Mouse (Mus musculus): Measurements from ENCODE around the gene Fbn1. TPM values are rescaled to one million over a fixed set of nuclear protein-coding genes. Genes with fewer than 3 reads are reported as not detected.

Gene Fbn1
- polyA plus RNA-seq, 1 experiment, result 6.5 TPM

DNA sequence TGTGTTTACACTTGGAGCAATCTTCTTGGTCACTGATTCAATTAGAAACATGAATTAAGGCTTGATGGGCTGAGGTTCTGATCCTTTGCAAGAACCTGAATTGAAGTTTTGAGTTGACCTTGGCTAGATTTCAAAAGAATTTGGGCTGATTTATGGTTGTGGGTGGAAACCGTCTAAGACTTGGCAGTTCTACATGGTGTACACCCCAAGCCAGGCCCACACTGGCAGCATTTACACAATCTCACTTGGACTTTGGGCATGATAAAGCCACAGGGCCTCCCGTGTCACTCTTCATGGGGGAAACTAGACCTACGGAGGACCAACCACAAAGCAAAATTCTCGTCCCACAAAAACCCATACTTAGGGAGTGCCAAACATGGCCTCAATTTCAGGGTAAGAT is 146.1 kb downstream of the Fbn1 start:
- Histone ChIP-seq H3K27ac (ENCODE audit: insufficient read depth, low read depth, low read length) (no peak overlapping the region), H3K4me3 (ENCODE audit: insufficient read depth, low read depth, low read length) (no peak overlapping the region), H3K36me3 (ENCODE audit: control insufficient read depth, insufficient read depth, low read length) (no peaks in the 10 kb centered on the region), H3K4me1 (ENCODE audit: control insufficient read depth, insufficient read depth, low read length) (no peaks in the 10 kb centered on the region), H3K27me3 (replicated peaks; ENCODE audit: control insufficient read depth, insufficient read depth, low read length) (no peaks in the 10 kb centered on the region)
- TF ChIP-seq POLR2A (IDR thresholded peaks at IDR 0.05; ENCODE audit: low read depth, low read length), result no peak
- no peak for TF ChIP-seq CTCF (conservative IDR thresholded peaks at IDR 0.05; ENCODE audit: insufficient read depth, insufficient read length, low read depth, low read length)
- 64% methylated on average over 4 of the region's 4 CpGs for WGBS
- peak; percentile 19 for DNase-seq

DNA sequence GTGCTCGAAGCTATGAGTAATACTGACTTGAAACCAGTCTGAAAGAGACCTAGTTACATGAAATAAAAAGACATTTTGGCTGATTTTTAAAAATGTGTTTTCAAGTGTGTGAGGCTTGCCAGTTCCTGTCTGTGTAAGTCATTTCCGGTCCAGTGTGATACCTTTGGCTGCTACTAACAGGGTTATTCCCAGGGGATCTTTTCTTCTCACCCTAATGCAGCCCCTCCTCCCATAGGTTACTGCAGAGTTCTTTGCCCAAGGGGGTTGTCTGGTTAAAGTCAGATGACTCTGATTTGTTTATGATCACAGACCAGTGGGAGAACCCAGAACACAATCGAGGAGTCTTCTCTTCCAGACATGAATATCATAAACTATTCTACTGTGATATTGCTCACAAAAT is 151.3 kb downstream of the Fbn1 start:
- Histone ChIP-seq H3K36me3 (ENCODE audit: control insufficient read depth, insufficient read depth, low read length) (no peaks in the 10 kb centered on the region), H3K27ac (ENCODE audit: insufficient read depth, low read depth, low read length) (no peak overlapping the region), H3K4me1 (ENCODE audit: control insufficient read depth, insufficient read depth, low read length) (no peaks in the 10 kb centered on the region; the same call in 1 of the 2 replicates), H3K4me3 (ENCODE audit: insufficient read depth, low read depth, low read length) (no peak overlapping the region), H3K27me3 (replicated peaks; ENCODE audit: control insufficient read depth, insufficient read depth, low read length) (no peaks in the 10 kb centered on the region)
- 55% methylated on average over 3 of the region's 3 CpGs for WGBS
- TF ChIP-seq POLR2A (IDR thresholded peaks at IDR 0.05; ENCODE audit: low read depth, low read length) (no peak), CTCF (conservative IDR thresholded peaks at IDR 0.05; ENCODE audit: insufficient read depth, insufficient read length, low read depth, low read length) (no peak)
- DNase-seq, result no peak

DNA sequence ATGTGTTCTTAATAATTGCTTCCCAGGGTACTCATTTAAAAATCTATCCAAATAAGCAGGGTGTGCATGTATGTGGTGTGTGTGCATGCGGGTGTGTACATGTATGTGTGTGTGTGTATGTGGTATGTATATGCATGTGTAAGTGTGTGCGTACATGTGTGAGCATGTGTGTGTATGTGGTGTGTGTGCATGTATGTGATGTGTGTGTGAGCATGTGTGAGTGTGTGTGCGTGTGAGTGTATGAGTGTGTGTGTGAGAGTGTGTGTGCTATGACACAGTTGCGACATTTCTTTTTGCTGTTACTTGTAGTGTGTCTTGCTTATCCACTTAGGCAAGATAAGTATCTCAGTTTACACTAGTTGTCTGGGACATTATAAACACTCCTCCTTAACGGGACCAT is 151.7 kb downstream of the Fbn1 start:
- Histone ChIP-seq H3K36me3 (ENCODE audit: control insufficient read depth, insufficient read depth, low read length) (no peaks in the 10 kb centered on the region), H3K27me3 (replicated peaks; ENCODE audit: control insufficient read depth, insufficient read depth, low read length) (no peaks in the 10 kb centered on the region), H3K4me3 (ENCODE audit: insufficient read depth, low read depth, low read length) (no peak overlapping the region), H3K4me1 (ENCODE audit: control insufficient read depth, insufficient read depth, low read length) (no peaks in the 10 kb centered on the region; the same call in 1 of the 2 replicates), H3K27ac (ENCODE audit: insufficient read depth, low read depth, low read length) (no peak overlapping the region)
- TF ChIP-seq POLR2A (IDR thresholded peaks at IDR 0.05; ENCODE audit: low read depth, low read length) (no peak), CTCF (conservative IDR thresholded peaks at IDR 0.05; ENCODE audit: insufficient read depth, insufficient read length, low read depth, low read length) (no peak)
- 82% methylated on average over 5 of the region's 5 CpGs for WGBS
- DNase-seq, result no peak

DNA sequence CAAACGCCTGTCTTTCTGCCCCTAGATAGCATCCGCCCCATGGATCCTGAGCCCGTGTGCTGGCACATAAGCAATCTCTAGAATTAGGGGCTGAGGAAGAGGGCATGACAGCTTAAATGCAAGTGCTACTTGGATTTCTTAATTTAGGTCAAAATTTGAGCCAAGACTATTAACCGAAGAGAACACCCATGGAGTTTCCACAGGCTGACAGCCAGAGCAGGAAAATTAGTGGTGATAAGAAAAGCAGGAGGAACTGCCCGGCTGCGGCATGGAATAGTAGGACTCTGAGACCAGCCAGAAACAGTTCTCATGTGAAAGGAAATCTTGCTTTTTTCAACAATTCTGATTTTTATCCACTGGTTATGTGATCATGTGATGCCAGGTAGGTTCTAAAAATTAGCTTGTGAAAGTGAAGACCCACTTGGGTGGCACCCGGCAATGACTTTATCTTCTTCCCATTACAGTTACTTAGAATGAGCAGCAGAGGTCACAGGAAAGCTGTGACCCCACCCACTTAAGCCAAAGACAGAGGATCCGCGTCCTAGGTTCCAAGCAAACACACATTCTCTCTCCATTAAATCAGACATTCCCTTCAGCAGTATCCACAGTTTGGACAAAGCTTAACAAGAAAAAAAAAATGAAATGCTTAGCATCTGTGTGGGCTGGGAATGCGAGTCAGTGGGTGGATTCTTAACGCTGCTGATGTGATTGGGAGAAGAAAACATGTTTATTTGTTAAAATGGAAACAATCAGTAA is 152.4 kb downstream of the Fbn1 start:
- DNase-seq, result peak; percentile 37
- H3K27ac ChIP-seq (ENCODE audit: insufficient read depth, low read depth, low read length), result peak overlapping the region; percentile 38; the same call in 1 of the 2 replicates
- no peaks in the 10 kb centered on the region; the same call in 1 of the 2 replicates for H3K4me1 ChIP-seq (ENCODE audit: control insufficient read depth, insufficient read depth, low read length)

DNA sequence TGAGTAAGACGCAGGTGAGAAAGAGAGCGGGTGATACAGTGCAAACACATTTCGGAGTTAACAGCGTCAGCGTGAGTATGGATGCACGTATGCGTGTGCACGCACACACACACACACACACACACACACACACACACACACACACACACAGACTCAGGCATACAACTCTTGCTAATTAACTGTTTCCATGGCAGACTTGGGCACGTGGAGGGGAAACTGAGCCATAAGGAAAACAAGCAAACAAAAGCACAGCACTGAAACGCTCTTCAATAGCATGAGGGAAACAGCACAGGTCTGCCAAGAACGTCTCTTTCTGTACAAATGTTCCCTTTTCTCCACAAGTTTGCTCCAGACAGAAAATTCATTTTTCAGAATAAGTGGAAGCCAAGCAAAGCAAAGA is 153.2 kb downstream of the Fbn1 start:
- Histone ChIP-seq H3K27ac (ENCODE audit: insufficient read depth, low read depth, low read length) (no peak overlapping the region), H3K4me1 (ENCODE audit: control insufficient read depth, insufficient read depth, low read length) (no peaks in the 10 kb centered on the region; the same call in 1 of the 2 replicates), H3K36me3 (ENCODE audit: control insufficient read depth, insufficient read depth, low read length) (no peaks in the 10 kb centered on the region), H3K4me3 (ENCODE audit: insufficient read depth, low read depth, low read length) (no peak overlapping the region), H3K27me3 (replicated peaks; ENCODE audit: control insufficient read depth, insufficient read depth, low read length) (no peaks in the 10 kb centered on the region)
- DNase-seq, result no peak
- 84% methylated on average over 11 of the region's 11 CpGs for WGBS
- no peak for TF ChIP-seq CTCF (conservative IDR thresholded peaks at IDR 0.05; ENCODE audit: insufficient read depth, insufficient read length, low read depth, low read length)
- no peak for TF ChIP-seq POLR2A (IDR thresholded peaks at IDR 0.05; ENCODE audit: low read depth, low read length)

More for the DNA sequence above, 152.4 kb downstream of the Fbn1 start:
- 70% methylated on average over 11 of the region's 11 CpGs for WGBS
- Histone ChIP-seq H3K36me3 (ENCODE audit: control insufficient read depth, insufficient read depth, low read length) (no peaks in the 10 kb centered on the region), H3K4me3 (ENCODE audit: insufficient read depth, low read depth, low read length) (no peak overlapping the region), H3K27me3 (replicated peaks; ENCODE audit: control insufficient read depth, insufficient read depth, low read length) (no peaks in the 10 kb centered on the region)
- TF ChIP-seq CTCF (conservative IDR thresholded peaks at IDR 0.05; ENCODE audit: insufficient read depth, insufficient read length, low read depth, low read length), result no peak
- no peak for TF ChIP-seq POLR2A (IDR thresholded peaks at IDR 0.05; ENCODE audit: low read depth, low read length)

DNA sequence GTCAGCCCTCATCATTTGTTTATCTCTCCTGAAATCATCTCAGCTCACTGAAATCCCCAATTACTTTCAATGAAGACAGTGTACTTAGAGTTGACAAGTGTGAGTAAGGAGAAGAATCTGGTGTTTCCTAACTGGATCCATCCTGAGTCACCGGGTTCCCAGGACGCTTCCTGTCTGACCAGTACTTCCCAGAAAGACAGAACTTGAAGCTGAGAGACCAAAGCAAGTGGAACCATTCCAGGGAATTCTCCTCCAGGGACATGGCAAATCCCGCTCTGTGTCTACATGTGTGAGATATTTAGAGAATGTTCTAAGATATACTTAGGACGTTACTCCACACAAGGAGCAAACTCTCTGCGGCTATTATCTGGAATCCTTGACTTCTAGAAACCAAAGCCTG is 158.6 kb downstream of the Fbn1 start:
- 85% methylated on average over 5 of the region's 5 CpGs for WGBS

DNA sequence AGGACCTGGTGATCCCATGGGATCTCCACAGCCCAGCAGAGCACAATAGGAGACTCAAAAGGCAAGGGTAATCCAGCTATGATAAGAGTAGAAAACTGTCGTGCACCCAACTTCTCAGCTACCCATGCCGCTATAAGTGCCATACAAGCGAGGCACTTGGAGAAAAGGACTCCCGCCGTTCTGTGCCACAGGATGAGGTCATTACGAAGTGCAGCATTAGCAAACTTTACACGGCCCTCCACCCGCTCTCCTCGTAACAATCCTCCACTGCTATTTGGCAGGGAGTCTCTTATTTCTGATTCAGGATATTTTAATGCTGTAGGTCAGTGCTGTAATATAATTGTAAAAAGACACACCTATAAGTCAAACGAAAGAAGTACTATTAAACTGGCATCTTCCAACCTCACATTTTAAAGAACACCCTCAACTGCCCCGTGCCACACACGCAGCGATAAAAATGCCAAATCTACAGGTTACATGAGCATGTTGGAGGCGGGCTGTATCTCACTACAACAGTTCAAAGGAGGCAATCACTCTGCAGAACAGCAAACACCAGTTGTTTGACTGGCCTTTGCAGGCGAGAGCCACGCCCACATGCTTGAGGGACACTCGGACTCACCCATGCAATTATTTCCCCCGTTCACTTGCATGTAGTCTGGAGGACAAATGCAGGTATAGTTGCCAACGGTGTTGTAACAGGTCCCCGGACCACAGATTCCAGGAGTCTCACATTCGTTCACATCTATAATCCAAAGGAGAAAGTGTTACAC is 165.4 kb downstream of the Fbn1 start:
- Histone ChIP-seq H3K4me1 (ENCODE audit: control insufficient read depth, insufficient read depth, low read length) (no peaks in the 10 kb centered on the region), H3K27me3 (replicated peaks; ENCODE audit: control insufficient read depth, insufficient read depth, low read length) (no peaks in the 10 kb centered on the region), H3K4me3 (ENCODE audit: insufficient read depth, low read depth, low read length) (no peak overlapping the region), H3K27ac (ENCODE audit: insufficient read depth, low read depth, low read length) (no peak overlapping the region), H3K36me3 (ENCODE audit: control insufficient read depth, insufficient read depth, low read length) (no peaks in the 10 kb centered on the region)
- DNase-seq, result no peak
- 88% methylated on average over 21 of the region's 21 CpGs for WGBS
- TF ChIP-seq CTCF (conservative IDR thresholded peaks at IDR 0.05; ENCODE audit: insufficient read depth, insufficient read length, low read depth, low read length) (no peak), POLR2A (IDR thresholded peaks at IDR 0.05; ENCODE audit: low read depth, low read length) (no peak)

More for the DNA sequence above, 158.6 kb downstream of the Fbn1 start:
- H3K36me3 ChIP-seq (ENCODE audit: control insufficient read depth, insufficient read depth, low read length), result no peaks in the 10 kb centered on the region
- no peaks in the 10 kb centered on the region for H3K27me3 ChIP-seq (replicated peaks; ENCODE audit: control insufficient read depth, insufficient read depth, low read length)
- no peak overlapping the region for H3K4me3 ChIP-seq (ENCODE audit: insufficient read depth, low read depth, low read length)
- no peak for TF ChIP-seq CTCF (conservative IDR thresholded peaks at IDR 0.05; ENCODE audit: insufficient read depth, insufficient read length, low read depth, low read length)
- no peak for TF ChIP-seq POLR2A (IDR thresholded peaks at IDR 0.05; ENCODE audit: low read depth, low read length)
- no peaks in the 10 kb centered on the region for H3K4me1 ChIP-seq (ENCODE audit: control insufficient read depth, insufficient read depth, low read length)
- no peak for DNase-seq
- no peak overlapping the region for H3K27ac ChIP-seq (ENCODE audit: insufficient read depth, low read depth, low read length)
